Mouse (Mus musculus) c-Kit-negative CD71-positive TER-119-positive erythroid progenitor cells, embryonic 14.5 days (primary cell): ENCODE results near the gene Anks3.

Experiments used
- DNase-seq: peaks from one replicate; pipeline ENCODE4 v3.0.0-alpha.2; 2013; ENCODE audit warnings: low read depth, low spot score

The Anks3 gene

DNA sequence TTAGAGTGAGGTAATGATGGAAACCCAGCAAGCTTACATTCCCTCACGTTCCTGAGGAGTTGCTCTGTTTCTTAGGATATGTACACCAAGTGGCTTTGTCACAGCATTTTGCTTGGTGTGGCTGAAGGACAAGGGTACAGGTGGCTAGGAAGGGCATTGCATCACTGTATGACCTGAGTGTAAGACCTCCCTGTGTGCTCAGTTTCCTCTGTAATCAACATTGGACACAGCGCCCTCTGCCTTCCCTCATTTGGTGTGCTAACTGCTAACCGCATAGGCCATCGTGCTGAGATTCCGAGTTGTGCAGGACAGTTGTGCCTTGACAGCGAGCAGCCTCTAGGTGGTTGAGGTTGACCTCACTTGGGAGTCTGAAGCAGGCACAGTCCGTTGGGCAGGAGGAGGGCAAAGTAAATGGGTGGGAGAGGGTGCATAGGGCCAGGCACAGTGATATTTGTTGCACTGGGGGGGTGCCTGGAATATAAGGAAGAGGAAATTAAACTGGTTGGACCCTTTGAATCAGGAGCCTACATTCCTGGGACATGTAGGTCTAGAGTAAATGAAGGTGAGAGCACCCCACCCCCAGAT is 66.8 kb downstream of the Anks3 start:
- DNase-seq, result no peak

DNA sequence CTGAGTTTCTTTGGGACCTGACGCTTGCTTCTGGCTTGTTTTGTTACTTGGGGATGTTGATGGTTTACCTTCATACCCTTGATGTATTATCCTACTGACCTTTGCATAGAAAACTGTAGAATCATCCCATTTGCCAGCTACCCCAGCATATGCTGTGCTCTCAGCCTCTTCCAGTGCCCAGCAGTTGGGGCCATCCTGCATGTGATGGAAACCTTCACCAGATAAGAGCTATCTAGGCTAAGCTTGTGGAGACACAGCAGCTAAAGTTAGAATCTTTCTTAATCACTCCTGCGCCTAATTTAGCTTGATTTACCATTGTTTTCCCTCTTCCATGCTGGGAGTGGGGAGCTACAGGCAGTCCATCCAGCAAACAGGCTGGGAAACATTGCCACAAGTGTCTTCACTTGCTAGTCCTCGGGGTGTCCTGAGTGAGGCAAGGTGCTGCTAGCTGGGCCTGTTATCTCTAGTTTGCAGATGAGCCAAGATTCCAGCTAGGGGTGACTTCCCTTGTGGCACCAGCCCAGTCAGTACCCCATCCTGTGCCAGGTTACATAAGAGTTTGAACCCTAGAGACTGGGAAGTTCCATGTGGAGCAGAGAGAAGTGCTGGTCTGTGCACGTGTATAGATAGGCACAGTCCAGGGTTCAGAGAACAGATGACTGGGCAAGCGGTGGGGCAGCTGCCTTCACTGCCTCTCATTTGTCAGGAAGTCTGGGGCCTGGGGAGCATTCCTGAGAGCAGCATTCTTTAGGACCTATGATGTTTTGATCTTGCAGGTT is 67.6 kb downstream of the Anks3 start:
- no peak for DNase-seq

DNA sequence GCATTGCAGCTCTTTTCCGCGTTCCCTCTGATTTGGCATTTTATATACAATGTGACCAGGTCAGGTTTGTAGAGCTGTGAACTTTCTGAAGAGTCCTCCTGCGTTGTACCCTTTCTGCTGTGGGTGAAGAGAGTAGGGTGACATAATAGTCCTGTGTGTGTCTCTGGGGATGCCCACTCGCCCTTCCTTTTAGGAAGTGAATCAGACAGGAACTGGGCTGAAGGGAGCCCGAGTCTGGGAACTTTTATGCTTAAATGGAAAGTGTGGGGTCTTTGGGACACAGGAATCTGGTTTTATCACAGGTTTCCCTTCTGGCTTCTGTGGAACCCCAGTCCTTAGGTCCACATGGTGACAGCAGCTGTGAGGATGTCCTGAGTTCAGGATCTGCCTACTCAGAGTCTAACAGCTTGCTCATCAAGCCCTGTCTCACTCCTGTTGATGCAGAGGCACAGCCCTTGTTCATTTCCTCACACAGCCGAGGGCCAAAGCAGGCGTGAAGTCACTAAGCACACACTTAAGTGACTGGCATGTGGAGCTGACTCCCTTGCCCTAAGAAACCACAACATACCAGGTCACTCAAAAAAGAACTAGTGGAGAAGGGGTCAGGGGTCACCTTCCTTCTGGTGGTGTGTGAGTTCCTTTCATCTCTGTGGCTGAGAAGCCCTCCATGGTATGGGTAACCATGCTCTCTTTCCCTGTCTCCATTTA is 69.7 kb downstream of the Anks3 start:
- no peak for DNase-seq

DNA sequence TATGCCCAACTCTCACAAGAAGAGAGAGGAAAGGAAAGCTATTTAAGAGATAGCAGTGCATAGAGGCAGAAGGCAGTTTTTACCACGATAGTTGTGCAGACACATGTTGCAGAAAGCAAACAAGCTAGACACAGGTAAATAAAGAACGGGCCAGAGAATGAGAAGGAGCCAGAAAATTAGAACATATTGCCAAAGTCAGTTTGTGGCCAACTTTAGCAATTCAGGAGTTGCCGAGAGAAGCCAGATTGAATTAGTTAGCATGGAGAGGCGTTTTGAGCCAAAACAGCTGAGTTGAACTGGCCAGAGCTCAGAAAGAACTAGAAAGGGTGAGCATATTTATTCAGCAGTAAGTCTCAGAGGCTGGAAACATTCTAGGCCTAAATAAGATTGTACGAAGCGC is 71.8 kb downstream of the Anks3 start:
- DNase-seq, result no peak
